Mouse (Mus musculus): Measurements from ENCODE around the gene Adss.
A peak's percentile ranks its signal among the peaks of the same experiment; 100 is the strongest.
"Not testable (repeated sequence)": the region's sequence is repeated elsewhere in the genome, so short reads cannot be mapped to it uniquely, and the experiment has no call there.

Gene Adss

DNA sequence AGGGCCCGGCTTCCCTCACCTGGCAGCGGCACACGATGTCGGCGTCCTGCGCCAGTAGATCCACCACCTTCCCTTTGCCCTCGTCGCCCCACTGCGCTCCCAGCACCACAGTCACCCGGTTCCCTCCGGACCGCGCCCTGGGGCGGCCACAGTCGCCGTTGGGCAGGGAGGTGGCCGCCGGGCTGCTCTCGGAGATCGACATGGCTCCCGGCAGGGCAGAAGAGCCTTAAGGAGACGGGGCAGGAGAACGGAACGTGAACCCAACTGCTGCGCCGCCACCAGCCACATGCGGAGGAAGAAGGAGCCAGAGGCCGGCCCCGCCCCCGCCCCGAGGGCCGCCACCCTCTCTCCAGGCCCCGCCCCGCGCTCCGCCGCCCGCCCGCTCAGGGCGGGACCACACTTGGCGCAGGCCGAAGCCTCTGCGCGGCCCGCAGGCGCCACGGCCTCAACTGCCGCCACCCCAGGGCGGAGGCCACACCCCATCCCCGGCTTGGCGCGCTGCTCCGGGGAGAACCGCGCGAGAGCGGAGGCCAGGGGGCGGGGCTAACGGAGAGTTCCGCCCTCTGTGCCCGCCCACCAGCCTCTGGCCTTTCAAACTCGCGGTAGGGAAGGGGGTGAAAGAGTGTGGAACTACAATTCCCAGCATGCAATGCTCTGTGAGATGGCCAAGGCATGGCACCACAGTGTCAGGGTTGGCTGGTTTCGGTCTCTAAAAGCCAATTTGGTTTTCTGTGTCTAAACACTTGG, at the start of gene Adss:
TSS of gene Adss (minus strand) at position 319 of the 747 bp plus-strand sequence.
- peak; percentile 99 to 100 for DNase-seq

DNA sequence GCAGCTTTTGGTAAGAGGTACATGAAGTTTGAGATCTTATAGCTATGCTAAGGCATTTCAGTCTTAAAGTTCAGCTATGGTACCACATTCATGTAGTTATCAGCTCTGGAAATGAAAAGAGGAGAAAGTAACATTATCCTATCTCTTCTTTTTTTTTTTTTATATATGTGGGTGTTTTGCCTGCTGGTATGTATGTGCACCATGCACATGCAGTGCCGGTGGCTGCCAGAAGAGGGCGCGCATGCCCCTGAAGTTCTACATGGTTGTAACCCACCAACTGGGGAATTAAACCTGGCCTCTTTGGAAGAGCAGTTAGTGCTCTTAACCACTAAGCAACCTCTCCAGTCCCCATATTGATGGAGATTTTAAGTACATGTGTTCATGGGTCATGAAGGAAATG, 49.5 kb upstream of the Adss start:
- DNase-seq: peak in 1 of 2 experiments; percentile 5

DNA sequence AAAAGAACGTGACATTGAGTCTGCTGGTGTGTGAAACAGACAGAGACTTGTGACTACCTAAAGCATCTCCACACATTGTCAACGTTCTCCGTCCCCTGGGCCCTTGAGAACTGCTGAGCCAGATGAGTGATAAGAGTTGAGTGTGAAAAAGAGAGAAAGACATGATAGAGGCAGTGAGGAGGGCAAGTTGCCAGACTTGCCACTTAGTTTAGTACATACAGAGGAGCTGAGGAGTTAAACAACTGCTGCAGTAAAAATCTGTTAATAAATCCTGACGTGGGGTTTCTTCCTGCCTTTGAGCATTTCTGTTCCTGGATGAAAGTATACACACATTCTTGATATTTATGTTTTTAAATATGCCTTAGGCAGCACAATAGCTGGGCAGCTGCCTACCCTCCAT, 31.5 kb upstream of the Adss start:
- DNase-seq: not testable (repeated sequence)

DNA sequence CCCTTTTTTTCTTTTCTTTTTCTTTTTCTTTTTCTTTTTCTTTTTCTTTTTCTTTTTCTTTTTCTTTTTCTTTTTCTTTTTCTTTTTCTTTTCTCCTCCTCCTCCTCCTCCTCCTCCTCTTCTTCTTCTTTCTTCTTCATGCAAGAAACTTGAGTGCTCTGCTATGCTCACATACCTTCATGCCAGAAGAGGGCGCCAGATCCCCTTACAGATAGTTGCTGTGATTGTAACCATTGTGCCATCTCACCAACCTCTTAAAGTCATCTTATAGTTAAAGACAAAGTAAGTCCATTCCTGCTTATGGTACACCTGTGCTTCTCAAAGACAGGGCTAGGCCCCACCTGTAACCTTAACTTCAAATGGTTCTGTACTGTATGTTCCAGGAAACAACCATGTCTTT, 10.5 kb upstream of the Adss start:
- peak in 1 of 2 experiments; percentile 17 for DNase-seq

DNA sequence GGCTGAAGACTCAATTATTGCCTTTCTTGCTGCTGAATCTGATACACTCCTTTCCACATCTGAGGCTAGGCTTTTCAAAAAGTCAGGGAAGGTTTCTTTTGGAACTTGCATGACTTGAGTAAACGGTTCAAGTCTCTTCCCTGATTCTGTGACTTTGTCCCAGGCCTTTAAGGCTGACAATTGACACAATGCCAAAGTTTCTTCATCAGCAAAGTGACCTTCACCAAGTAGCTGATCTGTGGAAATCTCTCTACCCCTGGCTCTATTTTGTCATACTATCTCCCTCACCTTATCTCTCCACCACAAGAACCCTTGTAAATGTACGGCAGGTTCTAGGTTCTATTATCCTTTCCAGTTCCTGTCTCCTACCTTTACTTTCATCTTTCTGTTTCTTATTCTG, 7.2 kb upstream of the Adss start:
- no peak for DNase-seq

DNA sequence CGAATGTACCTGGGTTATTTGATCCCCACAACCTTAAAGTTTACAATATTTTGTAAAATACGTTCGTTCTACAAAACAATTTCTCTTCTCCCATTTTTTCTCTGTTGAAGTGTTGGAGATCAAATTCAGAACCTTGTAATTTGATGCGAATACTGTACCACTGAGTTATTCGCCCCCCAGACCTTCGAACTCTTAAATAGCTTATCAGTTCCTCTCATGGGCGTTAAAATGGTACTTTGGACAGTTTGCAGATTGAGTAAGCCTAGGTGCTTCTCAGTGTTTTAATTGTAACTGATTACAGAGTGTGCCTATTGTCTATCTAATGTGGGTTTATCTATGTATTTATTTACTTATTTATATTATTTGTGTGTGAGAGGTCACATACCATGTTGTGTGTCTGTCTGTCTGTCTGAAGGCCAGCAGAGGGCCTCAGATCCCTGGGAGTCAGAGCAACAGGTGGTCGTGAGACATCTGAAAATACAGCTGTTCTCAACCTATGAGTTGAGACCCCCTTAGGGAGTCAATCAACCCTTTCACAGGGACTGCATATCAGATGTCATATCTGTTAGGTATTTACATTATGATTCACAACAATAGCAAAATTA, 942 bp upstream of the Adss start:
- peak in 1 of 2 experiments; percentile 21 for DNase-seq

DNA sequence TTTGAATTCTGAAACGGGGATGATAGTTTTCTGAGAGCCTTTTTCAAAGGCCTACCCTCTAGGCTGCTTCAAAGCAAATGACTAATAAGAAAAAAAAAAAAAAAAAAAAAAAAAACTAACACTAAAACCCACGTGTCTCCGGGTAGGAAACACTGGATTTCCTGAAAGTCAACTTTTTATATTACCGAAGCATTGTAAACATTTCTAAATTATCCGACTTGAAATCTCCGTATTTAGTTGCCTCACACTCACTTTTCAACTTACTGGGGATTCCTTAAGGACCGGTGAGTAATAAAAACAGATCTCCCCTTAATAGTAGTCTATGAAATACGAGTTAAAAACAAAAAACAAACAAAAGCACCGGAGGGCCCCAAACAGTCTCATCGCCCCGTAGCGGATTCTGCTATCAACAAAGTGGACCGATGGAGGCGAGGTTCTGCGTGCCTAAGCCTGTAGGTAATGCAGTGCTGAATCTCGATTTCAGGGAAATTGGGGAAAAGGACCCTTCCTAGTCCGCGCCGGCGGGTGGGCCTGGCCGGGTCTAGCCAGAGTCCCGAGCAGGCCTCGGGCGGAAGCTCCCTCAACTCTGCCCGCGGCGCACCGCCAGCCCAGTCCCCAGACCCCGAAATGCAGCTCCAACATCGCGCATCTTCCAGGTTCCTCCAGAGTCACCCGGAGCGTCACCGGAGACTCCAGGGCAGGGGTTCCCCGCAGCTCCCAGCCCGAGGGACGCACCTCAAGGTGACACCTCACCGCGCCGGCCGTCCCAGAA, 704 bp downstream of the Adss start:
- no peak for DNase-seq

DNA sequence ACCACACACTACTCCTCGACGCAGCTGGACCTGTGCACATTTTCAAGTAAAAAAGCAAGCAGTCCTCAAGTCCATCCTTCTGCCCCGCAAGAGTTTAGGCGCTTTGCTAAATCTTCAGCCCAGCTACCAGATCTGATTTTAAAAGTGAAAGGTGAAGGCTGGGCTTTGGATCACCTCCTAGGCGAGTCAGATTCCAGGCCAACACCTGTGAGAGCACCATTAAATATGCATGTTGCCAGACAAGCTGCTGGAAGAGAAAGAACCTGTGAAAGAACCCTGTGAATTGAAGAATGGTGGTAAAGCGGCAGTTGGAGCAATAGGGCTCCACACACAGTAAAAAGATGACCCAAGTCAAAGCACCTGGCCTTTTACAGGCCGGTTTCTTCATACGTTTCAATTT, 1.4 kb downstream of the Adss start:
- peak in 1 of 2 experiments; percentile 19 for DNase-seq

DNA sequence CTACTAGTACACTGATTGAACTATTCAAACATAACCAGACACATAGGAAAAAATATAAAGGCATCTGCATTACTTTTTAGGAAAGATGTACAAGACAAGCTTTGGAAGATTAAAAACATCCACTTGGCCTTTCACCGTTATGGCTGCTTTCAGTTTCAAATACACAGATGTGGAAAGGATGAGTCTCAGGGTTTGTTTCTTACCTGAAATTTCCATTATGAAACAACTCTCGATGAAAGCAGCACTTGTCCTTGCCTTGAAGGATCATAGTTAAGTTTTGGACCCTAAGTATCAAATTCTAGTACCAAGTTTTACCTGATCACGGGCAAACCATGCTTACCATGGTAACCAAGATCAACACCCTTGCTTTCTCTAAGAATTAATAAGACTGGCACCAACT, 3.5 kb downstream of the Adss start:
- DNase-seq: no peak

DNA sequence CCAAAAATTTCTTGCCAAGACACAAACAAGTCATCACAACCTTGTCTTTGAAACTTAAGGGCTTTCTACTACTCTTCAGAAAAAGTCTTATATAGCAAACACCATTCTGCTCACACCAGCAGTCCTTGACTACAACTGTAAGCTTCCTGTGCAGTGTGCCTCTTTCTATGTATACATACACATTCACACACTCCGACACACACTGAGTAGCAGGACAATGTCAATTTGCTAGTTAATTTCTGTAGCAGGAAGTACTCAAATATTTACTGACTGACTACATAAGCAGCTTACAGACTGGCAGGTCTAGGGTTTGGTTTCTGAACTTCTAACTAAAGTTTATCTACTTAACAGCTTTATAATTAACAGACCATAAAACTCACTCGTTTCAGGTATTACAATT, 18.9 kb downstream of the Adss start:
- no peak for DNase-seq

DNA sequence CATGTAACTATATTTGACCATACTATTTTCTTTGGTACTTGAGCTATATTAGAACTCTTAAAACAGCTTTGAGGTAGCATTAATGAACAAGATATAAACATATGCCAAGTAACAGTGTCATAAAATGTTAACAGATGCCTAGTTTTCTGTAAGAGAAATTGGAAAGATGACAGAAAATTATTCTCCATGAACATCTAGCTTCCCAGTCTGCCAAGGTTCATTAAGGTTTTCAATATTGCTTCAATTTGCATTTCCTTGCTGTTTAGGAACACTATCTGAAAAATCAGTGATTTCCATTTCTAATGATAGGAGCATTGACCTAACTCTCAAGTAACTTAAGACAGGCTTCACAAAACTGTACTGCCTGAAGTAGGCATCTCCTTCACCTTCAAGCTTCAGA, 27.4 kb downstream of the Adss start:
- no peak for DNase-seq

DNA sequence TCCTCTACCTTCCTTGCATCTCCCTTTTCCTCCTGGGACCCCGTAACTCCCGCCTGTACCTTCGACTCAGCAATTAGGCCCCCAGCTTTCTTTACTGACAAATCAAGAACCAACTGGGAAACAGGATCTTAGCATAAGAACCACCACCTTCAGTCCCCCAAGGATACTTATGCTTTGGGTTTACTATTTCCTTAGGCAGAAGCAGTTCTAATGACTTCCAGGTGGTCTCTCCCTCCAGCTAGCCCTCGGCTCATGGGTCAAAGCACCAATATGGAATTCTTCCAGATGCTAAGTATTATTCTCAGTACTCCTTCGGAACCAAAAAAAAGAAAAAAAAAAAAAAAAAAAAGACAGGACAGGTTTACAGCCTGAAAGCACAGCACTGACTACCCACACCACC, 39.1 kb downstream of the Adss start:
- DNase-seq: no peak

DNA sequence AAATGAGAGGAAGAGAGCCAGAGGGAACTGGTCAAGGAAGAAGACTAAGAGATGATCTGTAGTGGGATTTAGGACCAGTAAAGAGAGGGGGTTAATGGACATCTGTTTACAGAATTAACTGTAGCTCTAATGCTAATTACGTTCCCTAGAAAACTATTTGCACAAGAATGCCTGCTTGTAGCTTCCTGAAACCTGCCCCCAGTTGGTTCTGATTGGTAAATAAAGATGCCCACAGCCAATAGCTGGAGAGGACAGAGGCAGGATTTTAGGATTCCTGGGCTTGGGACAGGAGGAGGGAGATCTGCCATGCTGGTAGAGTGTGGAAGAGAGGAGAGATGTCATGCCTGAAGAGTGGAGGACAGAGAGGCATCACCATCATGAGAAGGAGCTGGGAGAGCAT, 42.8 kb downstream of the Adss start:
- DNase-seq: no peak

DNA sequence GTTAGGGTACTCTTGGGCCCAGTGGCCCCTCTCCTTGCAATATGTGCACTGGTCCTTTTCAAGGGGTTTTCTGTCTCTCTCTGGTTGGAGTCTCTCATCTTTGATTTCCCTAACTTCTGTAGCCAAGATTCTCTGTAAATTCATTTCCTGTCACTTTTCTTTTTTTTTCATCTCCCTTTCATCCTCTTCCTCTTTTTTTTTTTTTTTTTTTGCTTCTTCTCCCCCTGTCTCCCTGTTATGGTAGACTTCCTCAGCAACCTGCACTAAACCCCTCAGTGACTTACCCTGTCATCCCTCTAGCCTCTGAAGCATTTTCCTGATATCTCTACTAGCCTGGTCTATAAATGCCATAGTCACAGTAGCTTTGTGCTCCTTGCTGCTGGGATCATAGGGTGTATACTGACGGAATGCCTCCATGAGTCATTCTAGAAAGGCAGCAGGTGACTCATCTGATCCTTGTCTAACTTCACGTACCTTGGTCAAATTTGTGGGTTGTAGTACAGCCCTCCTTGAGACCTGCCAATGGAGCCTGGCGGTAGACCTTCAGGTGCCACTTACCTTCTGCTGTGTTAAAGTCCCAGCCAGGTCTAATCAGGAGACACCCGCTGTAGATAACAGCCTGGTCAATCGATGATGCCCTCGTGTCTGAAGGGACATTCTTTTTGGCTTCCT, 48.3 kb downstream of the Adss start:
- no peak for DNase-seq

DNA sequence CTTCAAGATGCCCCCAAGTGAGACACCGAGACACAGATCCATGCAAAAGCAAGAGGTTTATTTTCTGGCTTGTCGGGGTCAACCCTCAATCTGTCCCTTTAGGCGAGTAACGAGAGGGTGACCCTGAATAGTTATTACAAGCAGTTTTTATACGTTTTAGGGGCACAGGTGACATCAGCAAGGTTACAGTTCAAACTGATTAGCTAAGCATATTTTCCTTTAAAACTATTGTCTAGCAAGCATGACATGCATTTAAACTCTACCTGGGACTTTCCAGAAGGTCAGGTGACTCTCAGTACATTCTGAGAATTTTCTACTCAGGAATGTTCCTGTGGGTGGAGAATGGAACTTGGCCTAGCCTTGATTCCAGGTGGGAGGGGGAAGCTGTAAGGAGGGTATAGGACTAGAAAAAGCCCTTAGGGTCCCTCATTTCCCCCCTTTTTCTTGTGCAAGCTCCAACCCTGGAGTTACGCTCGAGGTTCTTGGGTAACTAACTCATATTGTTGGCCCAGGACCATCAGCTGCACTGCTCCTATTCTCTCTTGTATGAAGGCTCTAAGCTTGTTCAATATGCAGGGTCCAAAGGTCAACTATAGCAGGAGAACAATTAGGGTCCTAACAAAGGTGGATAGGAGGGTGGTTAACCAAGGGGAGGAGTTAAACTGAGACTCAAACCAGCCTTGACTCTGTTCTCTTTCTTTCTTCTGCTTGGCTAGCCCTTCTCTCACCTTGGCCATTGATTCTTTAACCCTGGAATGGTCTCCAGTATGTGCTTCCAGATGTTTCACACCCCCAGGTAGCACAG, 51.6 kb downstream of the Adss start:
- DNase-seq: no peak

DNA sequence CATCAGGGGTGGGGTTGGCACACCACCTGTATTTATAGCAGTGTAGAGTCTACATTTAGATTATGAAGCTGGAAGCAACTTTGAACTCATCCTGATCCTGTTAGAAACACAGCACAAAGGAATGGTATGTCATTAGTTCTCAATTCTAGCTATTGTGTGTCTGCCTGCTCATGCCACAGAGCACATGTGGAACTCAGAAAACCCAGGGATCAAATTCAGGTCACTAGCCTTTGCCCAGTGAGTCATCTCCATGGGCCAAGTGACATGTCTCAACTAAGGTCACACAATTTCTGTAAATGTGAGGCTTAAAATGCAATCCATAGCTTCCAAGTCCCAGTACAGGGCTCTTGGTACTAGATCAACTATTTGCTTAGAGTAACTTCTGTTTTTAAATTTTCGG, 54.2 kb downstream of the Adss start:
- DNase-seq: no peak

DNA sequence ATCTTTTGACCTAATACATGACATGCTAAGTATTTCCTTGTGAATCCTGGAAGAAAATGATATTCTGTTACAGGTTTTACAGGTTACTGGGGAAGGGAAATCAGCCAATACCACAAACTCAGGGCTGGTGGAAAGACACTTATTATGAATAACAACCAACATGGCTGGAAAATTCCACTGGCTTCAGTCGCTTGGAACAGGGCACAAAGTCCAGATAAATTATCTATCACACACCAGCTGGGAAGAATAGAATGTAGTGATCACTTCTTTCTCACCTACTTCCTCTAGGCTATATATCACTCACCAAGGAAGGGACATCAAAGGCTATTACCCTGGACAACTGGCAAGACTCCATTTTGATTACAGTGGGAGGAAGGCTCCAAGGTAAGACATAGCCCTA, 55.6 kb downstream of the Adss start:
- DNase-seq: no peak

DNA sequence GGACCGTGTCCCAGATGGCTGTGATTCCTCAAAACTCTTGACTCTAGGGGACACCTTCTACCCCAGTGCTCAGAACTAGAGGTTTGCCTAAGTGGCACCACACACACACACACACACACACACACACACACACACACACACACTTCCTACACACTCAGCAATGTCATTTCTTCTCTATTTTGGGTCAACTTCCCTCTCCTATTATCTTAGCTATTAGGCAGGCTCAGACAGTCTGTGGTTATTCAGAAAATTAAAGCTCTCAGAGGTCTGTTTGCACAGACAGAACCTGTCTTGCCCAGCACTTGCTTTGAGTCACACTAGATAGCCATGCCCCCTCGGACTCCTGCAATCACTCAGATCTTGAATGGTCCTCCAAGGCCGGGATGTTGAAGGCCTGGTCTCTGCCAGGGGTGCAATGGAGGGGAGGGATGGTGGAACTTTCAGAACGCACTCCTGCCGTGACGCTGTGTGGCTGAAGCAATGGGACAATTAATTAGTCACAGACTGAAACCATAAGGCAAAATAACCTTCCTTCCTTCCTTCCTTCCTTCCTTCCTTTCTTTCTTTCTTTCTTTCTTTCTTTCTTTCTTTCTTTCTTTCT, 58.7 kb downstream of the Adss start:
- DNase-seq: no peak

DNA sequence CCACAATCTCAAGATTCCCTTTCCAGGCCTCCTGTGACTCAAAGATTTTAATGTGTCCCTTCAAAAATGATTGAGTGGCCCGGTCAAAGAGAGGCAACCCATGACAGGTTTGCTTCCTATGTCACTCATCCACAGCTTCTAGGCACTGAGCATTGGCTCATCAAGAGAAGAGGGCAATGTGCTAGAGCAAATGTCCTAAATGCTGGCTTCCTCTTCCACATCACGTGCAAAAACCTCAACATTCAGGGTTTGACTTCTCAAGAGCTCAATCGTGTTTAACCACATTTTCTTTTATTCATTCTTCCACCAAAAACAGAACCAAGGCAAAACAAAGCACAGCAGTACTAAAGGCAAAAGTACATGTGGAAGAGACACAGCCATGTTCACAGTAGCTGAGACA, 64.3 kb downstream of the Adss start:
- DNase-seq: no peak

DNA sequence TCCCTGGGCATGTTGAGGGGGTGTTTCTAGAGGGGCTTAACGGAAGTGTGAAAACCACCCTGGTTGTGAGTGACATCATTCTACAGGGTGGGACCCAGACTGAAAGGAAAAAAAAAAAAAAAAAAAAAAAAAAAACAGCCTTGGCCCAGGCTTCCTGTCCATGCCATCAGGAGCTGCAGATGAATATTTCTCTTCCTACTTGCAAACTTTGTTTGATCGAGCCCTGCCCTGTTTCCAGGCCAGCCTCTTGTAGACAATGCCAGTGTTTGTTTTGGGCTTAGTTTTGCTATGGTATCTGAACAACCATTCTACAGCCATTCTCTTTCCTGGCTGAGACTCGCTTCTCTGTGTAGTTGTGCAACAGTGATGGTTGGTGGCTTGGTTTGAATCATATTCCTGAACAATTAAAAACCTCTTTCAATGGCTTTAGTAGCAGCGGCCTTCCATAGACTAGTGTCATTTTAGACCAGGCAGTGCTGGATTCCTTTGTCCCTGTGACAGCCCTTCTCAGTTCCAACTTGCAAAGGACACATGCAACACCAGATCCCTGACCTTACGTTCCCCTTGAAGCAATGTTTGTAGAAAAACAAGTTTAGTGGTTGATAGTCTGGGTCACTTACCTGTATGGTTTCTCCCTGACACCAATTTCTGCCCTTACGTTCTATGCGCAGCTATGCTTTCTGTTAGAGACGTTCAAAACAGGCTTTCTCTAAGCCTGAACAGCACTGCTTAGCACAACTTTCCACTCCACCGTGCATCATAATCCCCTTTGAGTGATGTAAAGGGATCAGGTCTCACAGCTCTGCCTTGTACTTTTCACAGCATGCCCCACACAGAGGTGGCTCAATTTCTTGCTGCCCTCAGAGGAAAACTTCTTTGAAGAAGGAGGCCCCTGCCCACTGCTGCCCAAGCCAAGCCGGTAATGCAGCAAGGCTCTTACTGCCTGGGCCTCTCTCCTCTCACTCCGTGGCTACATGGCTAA, 67.0 kb downstream of the Adss start, which contains the start of gene 1700016C15Rik:
TSS of gene 1700016C15Rik (plus strand) at position 772 of the 982 bp plus-strand sequence.
- no peak for DNase-seq
